ENCODE assay signal across 28 mouse cellular contexts in genomic region chr17:85351301-85351700, GRCm38 (mm10).
"Had no signal": no experiment of that assay in that cellular context is flagged by ENCODE, and none has a peak within 500 bp of the region (broad histone marks: within the 10 kb centered on the region; RNA-seq: fewer than 3 reads in every experiment).

No protein-coding gene starts in this region.

- H3K27me3 ChIP-seq: embryonic facial prominence, embryonic 12.5 days; embryonic facial prominence, embryonic 13.5 days; embryonic facial prominence, embryonic 15.5 days; forebrain, embryonic 13.5 days; forebrain, embryonic 15.5 days had no signal

- H3K4me1 ChIP-seq: embryonic facial prominence, embryonic 12.5 days; embryonic facial prominence, embryonic 15.5 days; forebrain, embryonic 15.5 days had no signal

- H3K9ac ChIP-seq: embryonic facial prominence, embryonic 12.5 days; embryonic facial prominence, embryonic 13.5 days; embryonic facial prominence, embryonic 15.5 days; forebrain, embryonic 12.5 days; forebrain, embryonic 13.5 days; forebrain, embryonic 15.5 days; forebrain, postnatal 0 days had no signal

- H3K4me2 ChIP-seq: embryonic facial prominence, embryonic 12.5 days; embryonic facial prominence, embryonic 13.5 days; embryonic facial prominence, embryonic 15.5 days; forebrain, embryonic 12.5 days; forebrain, embryonic 13.5 days; forebrain, embryonic 15.5 days had no signal

- H3K36me3 ChIP-seq: embryonic facial prominence, embryonic 10.5 days; embryonic facial prominence, embryonic 12.5 days; embryonic facial prominence, embryonic 13.5 days; embryonic facial prominence, embryonic 15.5 days; forebrain, embryonic 10.5 days; forebrain, embryonic 12.5 days; forebrain, embryonic 15.5 days had no signal

- ATAC-seq: forebrain, embryonic 13.5 days; forebrain, embryonic 14.5 days; forebrain, embryonic 15.5 days; forebrain, embryonic 16.5 days; forebrain, postnatal 0 days had no signal

- H3K27ac ChIP-seq: embryonic facial prominence, embryonic 10.5 days; embryonic facial prominence, embryonic 12.5 days; embryonic facial prominence, embryonic 13.5 days; embryonic facial prominence, embryonic 15.5 days; forebrain, embryonic 10.5 days; forebrain, embryonic 12.5 days; forebrain, embryonic 13.5 days; forebrain, embryonic 15.5 days; gastrocnemius, adult 2 months; heart, adult 2 months had no signal

- H3K4me3 ChIP-seq: embryonic facial prominence, embryonic 10.5 days; embryonic facial prominence, embryonic 12.5 days; embryonic facial prominence, embryonic 13.5 days; embryonic facial prominence, embryonic 15.5 days; erythroblast, embryonic 14.5 days; forebrain, embryonic 10.5 days; forebrain, embryonic 12.5 days; forebrain, embryonic 13.5 days; forebrain, embryonic 15.5 days; gastrocnemius, adult 2 months; heart, adult 2 months had no signal

- DNase-seq: cerebellum, adult 2 months; cerebellum, adult 8-10 months; cerebellum, adult 9-10 months; cerebellum, adult 9-11 months; cerebellum, postnatal 10 days; cerebellum, postnatal 14 days; cerebellum, postnatal 25 days; cerebellum, postnatal 36 days; embryo, embryonic 11 days; forebrain, postnatal 0 days; gastrocnemius, adult 2 months; gastrocnemius, postnatal 10 days; gastrocnemius, postnatal 14 days; gastrocnemius, postnatal 25 days; gastrocnemius, postnatal 36 days; heart, adult 18-20 months; heart, adult 2 months had no signal

- H3K9me3 ChIP-seq: embryonic facial prominence, embryonic 10.5 days; embryonic facial prominence, embryonic 12.5 days; embryonic facial prominence, embryonic 13.5 days; embryonic facial prominence, embryonic 15.5 days; forebrain, embryonic 10.5 days; forebrain, embryonic 12.5 days; forebrain, embryonic 13.5 days; forebrain, embryonic 15.5 days had no signal
